Mouse (Mus musculus) right cerebral cortex, postnatal 14 days (tissue): ENCODE measurements around the gene Cpxm1.
"Not testable (repeated sequence)": the region's sequence is repeated elsewhere in the genome, so short reads cannot be mapped to it uniquely, and the experiment has no call there.

Source experiments
- DNase-seq: peaks from one replicate; pipeline ENCODE4 v3.0.0; 2022

Gene Cpxm1

DNA sequence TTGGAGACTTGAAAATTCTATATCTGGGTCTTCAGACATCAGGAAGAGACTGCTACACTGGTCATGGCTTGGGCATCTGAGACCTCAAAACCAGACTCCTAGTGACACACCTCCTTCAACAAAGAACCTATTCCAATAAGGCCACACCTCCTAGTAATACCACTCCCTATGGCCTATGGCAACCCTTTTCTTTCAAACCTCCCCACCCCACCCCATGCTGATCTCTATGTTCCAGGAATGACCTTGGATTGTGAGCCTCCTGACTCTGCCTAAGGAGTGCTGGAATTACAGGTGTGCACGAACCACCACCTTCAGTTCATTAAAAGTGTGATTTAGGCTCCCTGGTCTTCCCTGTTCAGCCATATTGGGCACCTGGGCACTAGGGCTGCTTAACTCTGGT lies 2.7 kb upstream of the Cpxm1 start:
- no peak for DNase-seq

DNA sequence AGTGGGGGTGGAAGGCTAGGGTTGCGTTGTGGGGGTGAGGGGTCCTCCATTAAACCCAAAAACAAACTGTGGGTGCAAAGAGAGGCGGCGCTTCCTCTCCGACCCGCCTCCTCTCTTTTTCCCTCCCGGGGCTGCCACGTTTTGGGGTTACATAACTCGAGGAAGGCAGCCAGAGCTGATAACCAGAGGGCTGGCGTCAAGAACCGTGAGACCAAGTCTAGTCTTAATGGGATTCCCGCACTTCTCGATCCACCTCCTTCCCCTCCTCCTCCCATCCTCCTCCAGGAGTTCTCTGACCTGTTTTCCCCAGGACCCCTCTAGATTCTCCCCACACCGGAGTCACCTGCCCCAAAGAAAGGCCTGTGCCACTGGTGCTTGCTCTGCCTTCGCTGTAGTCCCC lies 717 bp upstream of the Cpxm1 start:
- no peak for DNase-seq

DNA sequence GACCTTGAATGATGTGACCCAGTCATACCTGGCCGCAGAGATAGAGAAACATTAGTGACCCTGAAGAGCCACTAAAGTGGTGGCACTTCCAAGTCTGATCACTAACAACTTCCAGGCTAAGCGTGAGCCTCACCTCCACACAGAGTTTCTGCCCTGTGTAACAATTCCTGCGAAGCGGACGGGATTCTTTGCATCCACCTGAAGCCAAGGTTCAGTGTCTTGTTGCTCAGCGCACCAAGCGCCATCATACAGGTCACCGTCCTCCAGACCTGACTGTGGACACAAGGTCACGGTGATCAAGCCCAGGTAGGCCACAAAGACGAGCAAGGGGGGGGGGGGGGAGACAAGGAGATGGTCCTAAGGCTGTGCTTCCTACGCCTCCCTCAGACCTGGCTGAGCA lies 1.7 kb downstream of the Cpxm1 start:
- no peak for DNase-seq

DNA sequence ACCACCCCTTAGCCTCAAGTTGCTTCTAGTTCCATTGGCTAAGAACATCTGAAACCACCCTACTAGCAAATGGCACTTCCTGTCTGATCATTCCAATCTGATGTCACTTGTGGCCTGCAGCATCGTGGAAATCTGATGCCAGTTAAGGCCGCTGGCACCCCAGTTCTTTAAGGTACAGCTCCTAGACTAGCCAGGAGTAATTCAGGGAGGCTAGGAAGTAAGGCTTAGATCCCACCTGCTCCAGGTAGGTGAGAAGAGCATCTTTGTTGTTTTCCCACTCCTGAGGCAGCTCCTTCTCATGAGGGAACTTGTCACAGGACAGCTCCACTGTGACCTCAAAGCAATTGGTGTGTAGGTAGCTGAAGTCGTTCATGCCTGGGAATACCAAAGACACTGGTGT lies 4.5 kb downstream of the Cpxm1 start:
- no peak for DNase-seq

DNA sequence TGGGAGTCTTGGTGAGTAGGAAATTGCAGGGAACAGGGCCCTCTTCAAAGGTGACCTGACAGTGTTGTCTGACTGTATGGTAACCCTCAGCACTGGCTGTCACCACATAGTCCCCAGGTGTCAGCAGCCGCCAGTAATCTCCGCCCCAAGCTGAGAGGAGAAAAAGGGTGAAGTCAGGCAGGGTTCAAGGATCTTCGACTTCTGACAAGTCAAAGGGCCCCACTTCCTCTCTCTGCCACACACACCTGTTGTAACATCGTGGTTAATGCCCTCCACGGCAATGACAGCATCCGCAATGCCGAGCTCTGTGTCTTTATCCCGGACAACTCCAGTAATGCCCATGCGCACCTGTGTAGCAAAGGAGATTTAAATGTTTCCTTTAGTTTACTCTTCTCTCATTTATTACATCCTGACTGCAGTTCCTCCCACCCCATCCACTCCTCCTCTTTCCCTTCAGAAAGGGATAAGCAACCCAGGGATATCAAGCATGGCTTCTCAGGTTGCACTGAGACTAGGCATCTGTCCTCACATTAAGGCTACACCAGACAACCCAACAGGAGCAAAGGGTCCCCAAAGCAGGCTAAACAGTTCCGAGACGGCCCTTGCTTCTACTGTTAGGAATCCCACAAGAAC lies 6.3 kb downstream of the Cpxm1 start:
- no peak for DNase-seq

DNA sequence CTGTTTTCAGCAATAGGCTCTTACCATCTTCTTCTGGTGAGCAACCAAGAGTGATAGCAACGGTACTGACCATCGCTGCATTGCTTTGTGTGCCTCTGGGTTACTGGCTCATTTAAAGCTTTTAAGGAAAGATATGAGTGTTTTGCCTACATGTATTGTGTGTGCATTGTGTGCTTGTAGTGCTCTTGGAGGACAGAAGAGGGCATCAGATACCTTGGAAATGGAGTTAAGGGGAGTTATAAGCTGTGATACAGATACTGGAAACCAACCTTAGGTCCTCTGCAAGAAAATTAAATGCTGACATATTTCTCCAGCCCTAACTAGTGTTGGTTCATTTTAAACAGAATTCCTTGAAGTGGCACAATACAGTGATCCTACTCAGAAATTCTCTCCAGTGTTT lies 8.6 kb downstream of the Cpxm1 start:
- DNase-seq: no peak

DNA sequence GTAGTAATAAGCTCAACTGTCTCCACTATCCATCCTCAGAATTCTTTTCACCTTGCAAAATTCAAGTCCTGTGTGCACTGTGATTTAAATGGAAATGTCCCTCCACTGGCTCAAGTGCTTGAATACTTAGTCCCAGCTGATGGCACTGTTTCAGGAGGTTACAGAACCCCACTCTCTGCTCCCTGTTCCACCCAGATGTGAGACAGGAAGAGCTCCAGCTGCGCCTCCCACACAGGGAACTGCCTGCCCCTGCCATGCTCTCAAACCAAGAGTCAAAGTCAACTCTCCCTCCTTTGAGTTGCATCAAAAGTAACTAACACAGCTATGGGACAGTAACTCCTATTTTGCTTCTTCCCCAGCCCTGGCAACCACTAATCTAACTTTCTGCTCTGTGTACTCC lies 11.2 kb downstream of the Cpxm1 start:
- no peak for DNase-seq

DNA sequence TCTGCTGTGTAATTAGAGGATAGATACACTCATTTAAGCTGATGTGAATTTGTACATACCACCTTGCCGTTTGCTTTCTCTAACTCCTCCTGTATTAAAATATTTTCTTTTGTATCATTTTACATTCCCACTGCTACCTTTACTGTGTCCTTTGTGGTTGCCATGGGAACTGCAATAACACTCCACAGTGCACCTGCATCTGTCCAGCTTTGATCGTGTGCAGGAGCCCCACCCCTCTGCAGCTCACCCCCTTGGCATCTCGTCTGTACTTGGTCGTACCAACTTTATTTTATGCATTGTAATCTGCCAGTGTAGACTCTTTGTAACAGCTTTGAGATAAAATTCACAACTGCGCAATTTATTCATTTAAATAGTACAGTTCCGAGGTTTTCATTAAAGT lies 13.5 kb downstream of the Cpxm1 start:
- DNase-seq: no peak

DNA sequence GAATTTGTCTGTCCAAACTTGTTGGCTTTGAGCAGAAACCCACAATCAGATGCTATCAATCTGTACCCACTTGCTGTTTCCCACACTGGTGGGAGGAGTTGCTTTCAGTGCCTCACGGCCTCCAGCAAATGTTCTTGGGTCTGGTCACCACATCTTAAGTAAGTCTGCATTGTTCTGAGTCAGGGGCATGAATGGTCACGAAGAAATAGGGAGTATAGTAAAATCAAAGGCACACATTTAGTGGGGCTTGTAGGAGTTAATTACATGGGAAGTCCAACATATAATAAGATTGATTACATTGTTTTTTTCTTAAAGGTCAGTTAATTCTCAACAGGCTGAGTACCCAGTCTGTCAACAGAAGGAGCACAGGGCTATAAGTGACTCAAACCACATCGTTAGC lies 14.2 kb downstream of the Cpxm1 start:
- no peak for DNase-seq

DNA sequence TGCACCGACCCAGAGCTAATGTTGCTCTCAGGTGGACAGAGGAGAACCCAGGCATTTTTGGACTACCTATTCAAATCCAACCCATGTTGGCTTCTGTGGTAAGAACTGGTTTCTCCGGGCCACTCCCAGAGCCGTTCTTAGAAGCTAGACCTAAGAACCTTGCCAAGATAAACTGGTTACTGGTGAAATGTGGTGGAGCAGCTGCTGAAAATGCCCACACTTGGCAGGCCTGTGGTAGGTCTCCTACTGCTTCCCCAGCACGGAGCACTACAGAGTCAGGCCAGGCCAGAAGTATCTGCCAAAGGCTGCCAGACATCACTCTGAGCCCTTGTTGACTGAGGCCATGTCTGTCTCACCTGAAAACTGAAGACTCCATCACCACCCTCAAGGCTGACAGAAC lies 22.4 kb downstream of the Cpxm1 start:
- no peak for DNase-seq

DNA sequence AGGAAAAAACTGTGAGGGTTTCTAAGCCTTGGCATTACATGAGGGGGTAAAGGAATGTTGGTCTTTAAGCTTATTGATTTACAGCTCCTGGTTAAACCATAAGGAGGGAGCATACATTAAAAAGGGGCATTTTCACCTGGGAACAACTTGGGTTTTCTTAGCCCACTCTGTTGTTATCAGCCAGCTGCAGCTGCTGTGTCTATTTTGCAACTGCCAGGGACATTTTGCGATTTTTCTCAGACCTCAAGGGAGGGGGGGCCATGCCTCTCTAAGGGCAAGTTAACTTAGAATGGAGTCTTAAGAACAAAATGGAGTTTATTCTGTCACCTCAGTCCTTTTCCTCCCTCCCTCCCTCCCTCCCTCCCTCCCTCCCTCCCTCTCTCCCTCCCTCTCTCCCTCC lies 24.3 kb downstream of the Cpxm1 start:
- not testable (repeated sequence) for DNase-seq

DNA sequence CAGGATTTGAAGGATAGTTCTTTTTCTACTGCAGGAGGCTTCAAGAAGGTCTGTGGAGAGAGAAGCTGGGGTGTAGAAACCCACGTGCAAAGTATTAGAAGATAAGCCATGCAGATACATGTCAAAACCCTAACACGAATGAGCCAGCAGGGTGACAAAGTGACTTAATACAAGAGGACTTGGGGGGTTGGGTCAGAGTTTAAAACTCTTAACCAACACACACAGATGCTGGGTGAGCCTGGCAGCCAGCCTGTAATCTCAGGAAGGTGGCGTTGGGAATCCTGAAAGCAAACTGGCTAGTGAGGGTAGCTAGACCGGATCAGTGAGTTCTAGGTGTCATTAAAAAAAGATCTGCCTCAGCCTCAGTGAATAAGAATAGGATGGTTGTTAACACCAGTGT lies 30.0 kb downstream of the Cpxm1 start:
- DNase-seq: no peak

DNA sequence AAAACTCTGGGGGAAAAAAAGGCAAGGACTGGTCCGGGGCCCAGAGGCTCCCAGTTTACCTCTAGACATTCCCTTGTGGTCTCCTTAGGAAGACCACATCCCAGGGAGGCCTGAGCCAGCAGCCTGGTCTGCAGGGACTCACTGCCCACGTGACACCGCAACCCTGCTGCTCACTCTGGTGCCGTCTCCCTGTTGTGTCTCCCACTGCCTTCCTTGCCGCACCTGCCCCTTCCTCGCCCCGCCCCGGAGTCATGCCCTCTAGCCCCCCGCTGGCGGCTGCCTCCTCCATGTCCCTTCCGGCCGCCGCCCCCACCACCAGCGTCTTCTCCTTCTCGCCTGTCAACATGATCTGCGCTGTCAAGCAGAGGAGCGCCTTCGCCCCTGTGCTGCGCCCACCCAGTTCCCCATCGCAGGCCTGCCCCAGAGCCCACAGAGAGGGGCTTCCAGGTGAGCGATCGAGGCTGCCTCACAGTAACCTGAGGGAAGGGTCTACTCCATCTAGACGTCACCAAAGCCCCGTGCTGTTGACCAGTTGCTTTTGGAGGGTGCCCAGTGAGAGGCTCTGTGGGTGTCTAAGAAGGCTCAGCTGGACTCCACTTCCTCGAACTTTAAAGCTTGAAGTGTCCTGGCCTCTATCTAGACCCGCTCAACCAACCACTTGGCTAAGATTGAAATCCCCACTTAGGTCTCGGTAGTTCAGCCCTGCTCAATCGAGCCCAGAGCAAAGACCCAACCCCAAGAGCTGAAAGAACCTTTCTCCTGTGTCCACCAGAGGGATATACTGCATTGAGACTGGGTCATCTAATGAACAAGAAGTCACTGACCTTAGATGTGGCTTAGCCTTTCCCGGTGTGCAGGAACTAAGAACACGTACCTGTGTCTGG lies 31.9 kb downstream of the Cpxm1 start:
- no peak for DNase-seq

DNA sequence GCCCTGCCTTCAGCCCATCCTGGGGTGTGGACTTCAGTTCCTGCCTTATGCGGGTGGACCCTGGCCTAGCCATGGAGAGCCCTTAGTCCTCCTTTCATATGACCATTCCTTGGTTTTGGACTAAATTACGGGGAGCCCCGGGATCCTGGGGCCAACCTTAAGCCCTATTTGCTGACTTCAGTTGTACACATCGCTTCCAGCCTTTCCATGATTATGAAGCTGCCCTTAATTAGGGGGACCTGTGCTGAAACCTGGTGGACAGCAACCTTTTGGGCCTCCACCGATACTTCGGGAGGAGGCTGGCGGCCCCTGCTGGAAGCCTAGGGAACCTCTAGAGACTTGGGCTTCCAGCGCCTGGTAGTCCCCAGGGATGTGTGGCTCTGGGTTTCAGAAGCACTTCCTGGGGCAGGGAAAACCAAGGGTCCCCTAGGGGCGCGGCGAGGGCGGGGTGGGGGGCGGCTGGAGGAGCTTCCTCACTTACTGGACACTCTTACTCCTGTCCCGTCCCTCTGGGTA lies 34.8 kb downstream of the Cpxm1 start:
- DNase-seq: peak; percentile 70

DNA sequence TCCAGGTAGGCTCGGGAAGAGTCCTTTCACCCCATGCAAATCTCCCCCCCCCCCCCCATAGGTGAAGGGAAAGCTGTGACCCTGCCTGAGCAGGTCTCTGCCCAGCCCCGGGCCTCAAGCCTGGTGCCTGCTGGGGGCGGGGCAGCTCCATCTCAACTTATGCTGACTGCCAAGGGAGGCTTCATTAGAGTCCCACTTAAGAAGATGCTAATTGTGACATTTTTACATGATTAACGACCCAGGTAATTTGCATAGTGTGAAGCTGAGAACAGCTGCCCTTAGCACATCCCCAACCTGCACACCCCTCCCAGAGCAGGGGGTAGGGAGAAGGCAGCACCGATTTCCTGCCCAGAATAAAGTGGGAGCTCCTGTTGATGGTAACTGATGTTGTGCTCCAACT lies 38.5 kb downstream of the Cpxm1 start:
- no peak for DNase-seq

DNA sequence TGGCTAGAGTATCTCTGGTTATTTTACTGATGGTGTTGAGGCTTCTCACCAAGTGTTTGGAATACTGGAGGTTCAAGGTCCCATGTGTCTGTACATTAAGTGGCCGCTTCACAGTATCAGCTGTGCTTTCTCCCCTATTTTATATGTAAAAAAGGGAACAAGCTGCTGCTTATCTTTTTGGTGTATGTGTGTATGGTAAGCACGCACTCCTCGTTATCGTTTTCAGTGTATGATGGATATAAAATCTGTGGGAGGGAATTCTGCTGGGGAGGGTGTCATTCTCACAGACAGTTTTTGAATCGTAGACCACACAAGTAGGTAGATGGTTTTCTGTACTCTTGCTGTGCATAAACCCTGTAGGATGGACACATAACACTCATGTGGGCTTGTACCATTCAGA lies 39.8 kb downstream of the Cpxm1 start:
- no peak for DNase-seq

DNA sequence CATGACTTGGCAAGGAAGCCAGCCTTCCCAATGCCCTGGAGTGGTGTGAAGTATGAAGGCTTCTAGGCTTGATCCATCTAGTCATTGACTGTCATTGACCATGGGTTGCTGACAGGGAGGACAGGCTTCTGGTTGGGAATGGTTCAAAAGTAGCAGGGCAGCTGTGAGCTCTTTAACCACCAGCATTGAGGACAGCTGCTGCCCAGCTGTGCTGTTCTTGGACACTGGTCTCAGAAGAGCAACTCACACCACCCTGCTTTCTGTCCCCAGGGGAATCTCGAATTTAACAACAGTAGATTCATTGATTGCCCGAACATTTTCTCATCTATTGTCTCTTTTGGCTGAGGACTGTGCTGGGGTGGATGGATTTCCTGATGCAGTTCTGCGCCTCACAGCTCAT lies 43.5 kb downstream of the Cpxm1 start:
- no peak for DNase-seq

DNA sequence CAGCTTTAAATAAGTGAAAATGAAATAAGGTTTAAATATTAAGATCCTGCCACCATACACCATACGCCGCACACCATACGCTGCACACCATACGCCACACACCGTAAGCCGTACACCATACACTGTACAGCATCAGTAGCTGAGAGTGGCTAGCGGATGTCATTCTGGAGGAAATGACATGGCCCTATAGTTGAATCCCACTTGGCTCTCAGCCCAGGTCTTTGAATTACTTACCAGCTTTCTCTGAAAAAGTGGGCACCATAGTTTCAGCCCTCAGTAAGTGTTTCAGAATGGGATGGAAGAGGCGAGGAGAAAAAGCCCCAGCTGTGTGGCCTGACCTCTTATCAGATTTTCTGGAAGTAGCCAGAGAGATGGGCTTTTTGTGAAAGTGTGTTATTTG lies 44.0 kb downstream of the Cpxm1 start:
- no peak for DNase-seq

DNA sequence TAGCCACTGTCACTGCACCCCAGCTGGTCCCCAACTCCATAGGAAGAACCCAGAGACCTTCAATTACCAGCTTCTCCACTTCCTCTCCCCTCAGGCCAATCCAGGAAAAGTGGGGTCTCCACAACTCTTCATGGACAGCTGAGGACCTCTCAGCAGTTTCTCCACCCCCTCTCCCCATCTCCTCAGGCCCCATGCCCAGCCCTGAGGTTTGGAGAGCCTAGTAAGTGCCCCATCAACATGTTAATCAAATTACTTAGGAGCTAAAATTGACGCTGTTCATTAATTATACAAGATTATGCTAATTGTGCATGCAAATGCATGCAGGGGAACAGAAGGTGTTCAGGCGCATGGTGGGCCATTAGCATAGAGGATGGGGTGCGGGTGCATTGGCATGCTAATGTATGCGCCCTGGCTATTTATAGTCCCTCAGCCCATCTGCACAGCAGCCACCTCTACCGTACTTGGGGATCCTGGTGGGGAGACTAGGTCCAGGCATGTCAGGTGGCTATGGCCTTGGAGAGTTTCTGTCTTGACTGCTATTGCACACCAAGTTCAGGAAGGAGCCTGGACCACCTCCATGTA lies 45.5 kb downstream of the Cpxm1 start:
- no peak for DNase-seq

DNA sequence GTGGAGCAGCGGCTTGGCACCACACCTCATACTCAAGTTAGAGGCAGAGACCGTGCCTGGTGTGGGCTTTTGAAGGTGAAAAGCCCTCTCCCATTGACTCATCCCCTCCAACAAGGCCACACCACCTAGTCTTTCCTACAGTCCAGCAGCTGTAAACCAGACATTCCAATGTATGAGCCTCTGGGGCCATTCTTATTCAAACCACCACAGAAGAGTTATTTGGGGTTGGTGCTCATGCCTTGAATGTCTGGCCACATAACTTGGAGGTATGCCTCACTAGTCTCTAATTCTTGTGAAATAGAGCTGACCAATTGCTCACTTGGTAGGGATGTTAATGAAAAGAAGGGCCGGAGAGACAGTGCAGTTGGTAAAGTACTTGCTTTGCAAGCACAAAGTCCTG lies 47.0 kb downstream of the Cpxm1 start:
- no peak for DNase-seq

DNA sequence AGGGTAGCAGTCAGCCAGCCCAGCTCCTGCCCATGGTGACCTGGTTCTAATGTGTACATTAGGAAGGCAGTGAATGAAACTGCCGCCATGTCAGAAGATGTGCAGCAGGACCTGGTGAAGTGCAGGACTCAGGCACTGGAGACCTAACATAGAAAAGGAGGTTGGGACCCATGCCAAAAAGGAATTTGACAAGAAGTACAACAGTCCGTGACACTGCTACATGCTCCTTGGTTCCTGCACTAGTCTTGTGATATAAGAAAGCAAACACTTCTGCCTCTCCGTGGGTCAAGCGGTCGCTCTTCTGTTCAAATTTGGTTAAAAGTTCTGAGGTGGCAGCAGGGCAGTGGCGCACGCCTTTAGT lies 56.2 kb downstream of the Cpxm1 start:
- DNase-seq: no peak
